Comparison of ENCODE assay signal across 26 mouse cellular contexts in the genomic region with DNA sequence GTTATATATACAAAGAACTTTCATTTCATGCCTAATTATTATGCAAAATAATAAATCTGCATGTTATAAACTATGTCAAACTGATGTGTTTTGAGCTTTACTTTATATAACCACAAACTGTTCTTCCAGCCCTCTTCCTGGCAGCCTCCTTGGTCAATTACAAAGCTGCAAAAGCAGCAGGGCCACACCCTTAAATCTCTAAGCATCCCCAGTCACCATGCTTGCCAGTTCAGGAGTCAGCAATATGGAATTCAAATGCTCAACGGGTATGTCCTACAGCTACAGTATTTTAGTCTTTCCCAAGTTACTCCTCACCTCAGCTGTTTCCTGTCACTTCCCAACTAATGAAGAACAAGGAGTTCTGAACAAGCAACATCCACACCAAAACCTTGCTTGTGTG. TPM values are rescaled to one million over a fixed set of nuclear protein-coding genes. Genes with fewer than 3 reads are reported as not detected.
DNase-seq lines count a peak whose midpoint lies in the region; ATAC-seq and TF ChIP-seq lines count a peak whose summit lies in the region.
"Had no signal": no experiment of that assay in that cellular context is flagged by ENCODE, and none has a peak within 500 bp of the region (broad histone marks: within the 10 kb centered on the region; RNA-seq: fewer than 3 reads in every experiment).

No protein-coding gene starts in this region.

- peaks cover 6% of the 10 kb centered on the region for H3K4me1 ChIP-seq in stomach, postnatal 0 days (replicated peaks; ENCODE audit: control insufficient read depth, insufficient read depth)

- H3K27me3 ChIP-seq in stomach, postnatal 0 days (ENCODE audit: control insufficient read depth, insufficient read depth, low read length), result no peaks in the 10 kb centered on the region
- H3K27me3 ChIP-seq: embryonic facial prominence, embryonic 15.5 days; forebrain, embryonic 15.5 days; heart, embryonic 13.5 days; hindbrain, embryonic 13.5 days; limb, embryonic 12.5 days; midbrain, embryonic 13.5 days had no signal

- no peak for ATAC-seq in stomach, postnatal 0 days (ENCODE audit: low FRiP score, low TSS enrichment)
- ATAC-seq: forebrain, embryonic 15.5 days; inflammation-experienced regulatory T-cells, adult 6 months; liver, postnatal 0 days; midbrain, embryonic 13.5 days had no signal

- peak; percentile 45 for DNase-seq in gastrocnemius, postnatal 25 days
- DNase-seq in gastrocnemius, postnatal 4 days (ENCODE audit: low spot score in 2 of 2), result no peak
- DNase-seq in lung, postnatal 10 days, result peak; percentile 28
- no peak for DNase-seq in lung, adult 18-20 months
- DNase-seq in NIH3T3 (ENCODE audit: low read depth), result peak; percentile 77
- DNase-seq in stomach, postnatal 0 days (ENCODE audit: low spot score), result no peak
- DNase-seq in thymus, postnatal 36 days, result no peak
- DNase-seq: adrenal gland, postnatal 14 days; B cell, adult 2 months; cerebellum, adult 8-10 months; cerebellum, postnatal 36 days; heart, adult 11 months; heart, postnatal 36 days; kidney, adult 8-10 months; kidney, postnatal 10 days; liver, postnatal 0 days; lung, postnatal 14 days had no signal

- WGBS in stomach, postnatal 0 days, result 48% methylated on average over 1 of the region's 1 CpGs

- no peak overlapping the region for H3K4me2 ChIP-seq in stomach, postnatal 0 days (replicated peaks; ENCODE audit: low read depth)
- H3K4me2 ChIP-seq: embryonic facial prominence, embryonic 15.5 days; forebrain, embryonic 15.5 days; heart, embryonic 13.5 days; hindbrain, embryonic 13.5 days; limb, embryonic 12.5 days; liver, embryonic 11.5 days; midbrain, embryonic 13.5 days had no signal

- H3K36me3 ChIP-seq in stomach, postnatal 0 days (ENCODE audit: control insufficient read depth, insufficient read depth, low read length), result no peaks in the 10 kb centered on the region
- H3K36me3 ChIP-seq: embryonic facial prominence, embryonic 15.5 days; forebrain, embryonic 15.5 days; heart, embryonic 13.5 days; hindbrain, embryonic 13.5 days; limb, embryonic 12.5 days; midbrain, embryonic 13.5 days had no signal

- H3K9ac ChIP-seq in stomach, postnatal 0 days (ENCODE audit: low read length), result no peak overlapping the region
- H3K9ac ChIP-seq: embryonic facial prominence, embryonic 15.5 days; forebrain, embryonic 15.5 days; heart, embryonic 13.5 days; hindbrain, embryonic 13.5 days; limb, embryonic 12.5 days; liver, postnatal 0 days; midbrain, embryonic 13.5 days had no signal

- TF ChIP-seq CTCF in stomach, postnatal 0 days (IDR thresholded peaks at IDR 0.05; ENCODE audit: low read depth), result no peak

- no peak for TF ChIP-seq EP300 in stomach, postnatal 0 days (optimal IDR thresholded peaks at IDR 0.05)

- no peak overlapping the region for H3K4me3 ChIP-seq in stomach, postnatal 0 days (ENCODE audit: low read depth, low read length)
- H3K4me3 ChIP-seq: embryonic facial prominence, embryonic 15.5 days; forebrain, embryonic 15.5 days; heart, embryonic 13.5 days; hindbrain, embryonic 13.5 days; limb, embryonic 12.5 days; midbrain, embryonic 13.5 days had no signal

- no peak overlapping the region for H3K27ac ChIP-seq in stomach, postnatal 0 days (replicated peaks)
- H3K27ac ChIP-seq: embryonic facial prominence, embryonic 15.5 days; forebrain, embryonic 15.5 days; heart, embryonic 13.5 days; limb, embryonic 12.5 days had no signal

- no peaks in the 10 kb centered on the region for H3K9me3 ChIP-seq in stomach, postnatal 0 days (ENCODE audit: control insufficient read depth, low read length)
- H3K9me3 ChIP-seq: embryonic facial prominence, embryonic 15.5 days; forebrain, embryonic 15.5 days; heart, embryonic 13.5 days; hindbrain, embryonic 13.5 days; limb, embryonic 12.5 days; midbrain, embryonic 13.5 days had no signal

RNA-seq across cellular contexts. Expression of gene Sestd1, which starts 10.3 kb away (rescaled TPM):
- total RNA-seq in gastrocnemius, postnatal 25 days (2021), result 10 to 100 TPM in 1 of 2 experiments, 1 to 10 TPM in 1; 9.4 to 10.9 TPM
- 10 to 100 TPM; 25.3 to 30.0 TPM for total RNA-seq in gastrocnemius, postnatal 4 days (2021)
- polyA plus RNA-seq in stomach, postnatal 0 days (2015; fragmentation: Nextera tagmentation; extraction: Ambion mirVana), result 7.5 and 7.6 TPM in 2 replicates
- total RNA-seq: MEL had no signal

Comparison
In these comparisons a context has a peak if more than half of its experiments do, and no peak if none do; other contexts are left out.
1. DNase-seq: peak in gastrocnemius, postnatal 25 days (single experiment), lung, postnatal 10 days (single experiment) and NIH3T3 (single experiment); none in gastrocnemius, postnatal 4 days (0 of 2), lung, adult 18-20 months (0 of 2), stomach, postnatal 0 days (single experiment) and thymus, postnatal 36 days (0 of 2).